Mouse (Mus musculus) kidney, postnatal 10 days (tissue): Measurements from ENCODE around the gene Grik2.

ENCODE experiments used
- DNase-seq: peaks from one replicate; pipeline ENCODE4 v3.0.0; 2021; ENCODE audit warnings: mixed read lengths

Grik2 gene

GRCm38 (mm10) chr10:49788381-49788906 lies at the start of gene Grik2:
Gene Grik2 (minus strand): TSS chr10:49788766.
- DNase-seq: peak; percentile 54

- DNase-seq: no peak
Measured at GRCm38 (mm10) chr10:49834392-49834791, 45.8 kb upstream of the Grik2 start.

GRCm38 (mm10) chr10:49807276-49807675 lies 18.7 kb upstream of the Grik2 start:
- DNase-seq: no peak

GRCm38 (mm10) chr10:49801001-49801400 lies 12.4 kb upstream of the Grik2 start:
- no peak for DNase-seq

GRCm38 (mm10) chr10:49794129-49794528 lies 5.6 kb upstream of the Grik2 start:
- no peak for DNase-seq

- DNase-seq: no peak
Measured at GRCm38 (mm10) chr10:49790326-49790725, 1.8 kb upstream of the Grik2 start.

- no peak for DNase-seq
Measured at GRCm38 (mm10) chr10:49789711-49790110, 1.1 kb upstream of the Grik2 start.

- no peak for DNase-seq
Measured at GRCm38 (mm10) chr10:49788914-49789313, 348 bp upstream of the Grik2 start.

- DNase-seq: no peak
Measured at GRCm38 (mm10) chr10:49786630-49787029, 1.9 kb downstream of the Grik2 start.

- no peak for DNase-seq
Measured at GRCm38 (mm10) chr10:49785477-49785876, 3.1 kb downstream of the Grik2 start.

- DNase-seq: no peak
Measured at GRCm38 (mm10) chr10:49784831-49785230, 3.7 kb downstream of the Grik2 start.

GRCm38 (mm10) chr10:49782741-49783691 lies 5.5 kb downstream of the Grik2 start:
- DNase-seq: no peak

- DNase-seq: no peak
Measured at GRCm38 (mm10) chr10:49782061-49782460, 6.5 kb downstream of the Grik2 start.

- DNase-seq: no peak
Measured at GRCm38 (mm10) chr10:49780430-49780829, 8.1 kb downstream of the Grik2 start.

- no peak for DNase-seq
Measured at GRCm38 (mm10) chr10:49768897-49769296, 19.7 kb downstream of the Grik2 start.

- no peak for DNase-seq
Measured at GRCm38 (mm10) chr10:49767556-49767955, 21.0 kb downstream of the Grik2 start.

GRCm38 (mm10) chr10:49762607-49763006 lies 26.0 kb downstream of the Grik2 start:
- no peak for DNase-seq

GRCm38 (mm10) chr10:49751769-49752168 lies 36.8 kb downstream of the Grik2 start:
- DNase-seq: no peak

GRCm38 (mm10) chr10:49731841-49732240 lies 56.7 kb downstream of the Grik2 start:
- DNase-seq: no peak

- DNase-seq: no peak
Measured at GRCm38 (mm10) chr10:49723706-49724105, 64.9 kb downstream of the Grik2 start.

- DNase-seq: no peak
Measured at GRCm38 (mm10) chr10:49716856-49717255, 71.7 kb downstream of the Grik2 start.

- no peak for DNase-seq
Measured at GRCm38 (mm10) chr10:49709748-49710147, 78.8 kb downstream of the Grik2 start.

GRCm38 (mm10) chr10:49704446-49704845 lies 84.1 kb downstream of the Grik2 start:
- no peak for DNase-seq

GRCm38 (mm10) chr10:49652320-49652719 lies 136.2 kb downstream of the Grik2 start:
- DNase-seq: no peak
